Mouse (Mus musculus): ENCODE data around the gene Rab3c. TPM values are rescaled to one million over a fixed set of nuclear protein-coding genes. Genes with fewer than 3 reads are reported as not detected.

The Rab3c gene
- polyA plus RNA-seq, 1 experiment, result 0.71 TPM

- DNase-seq (ENCODE audit: low read depth, low spot score), result no peak
- WGBS, result 82% methylated on average over 3 of the region's 3 CpGs
Observed at GRCm38 (mm10) chr13:110038521-110038920, 242.3 kb downstream of the Rab3c start.

GRCm38 (mm10) chr13:110034885-110035284 is 245.9 kb downstream of the Rab3c start:
- DNase-seq (ENCODE audit: low read depth, low spot score), result no peak
- 77% methylated on average over 6 of the region's 6 CpGs for WGBS

GRCm38 (mm10) chr13:110034041-110034440 is 246.8 kb downstream of the Rab3c start:
- no peak for DNase-seq (ENCODE audit: low read depth, low spot score)
- WGBS, result 31% methylated on average over 7 of the region's 7 CpGs

- 13% methylated on average over 6 of the region's 6 CpGs for WGBS
- DNase-seq (ENCODE audit: low read depth, low spot score), result no peak
Observed at GRCm38 (mm10) chr13:110031886-110032285, 248.9 kb downstream of the Rab3c start.

- WGBS, result 72% methylated on average over 8 of the region's 8 CpGs
- DNase-seq (ENCODE audit: low read depth, low spot score), result no peak
Observed at GRCm38 (mm10) chr13:110031061-110031460, 249.7 kb downstream of the Rab3c start.

GRCm38 (mm10) chr13:110024381-110025161 is 256.2 kb downstream of the Rab3c start:
- WGBS, result 80% methylated on average over 10 of the region's 10 CpGs
- no peak for DNase-seq (ENCODE audit: low read depth, low spot score)

GRCm38 (mm10) chr13:110023031-110023430 is 257.8 kb downstream of the Rab3c start:
- DNase-seq (ENCODE audit: low read depth, low spot score), result no peak

GRCm38 (mm10) chr13:110019774-110020173 is 261.0 kb downstream of the Rab3c start:
- DNase-seq (ENCODE audit: low read depth, low spot score), result no peak
- 66% methylated on average over 9 of the region's 9 CpGs for WGBS

More at GRCm38 (mm10) chr13:110023031-110023430, 257.8 kb downstream of the Rab3c start:
- WGBS, result 76% methylated on average over 5 of the region's 5 CpGs

- DNase-seq (ENCODE audit: low read depth, low spot score), result no peak
- 10% methylated on average over 20 of the region's 20 CpGs for WGBS
Observed at GRCm38 (mm10) chr13:110018941-110019743, 261.7 kb downstream of the Rab3c start.

GRCm38 (mm10) chr13:110018431-110018901 is 262.3 kb downstream of the Rab3c start:
- peak; percentile 39 for DNase-seq (ENCODE audit: low read depth, low spot score)
- WGBS, result 1% methylated on average over 17 of the region's 17 CpGs

- DNase-seq (ENCODE audit: low read depth, low spot score), result no peak
- WGBS, result 90% methylated on average over 4 of the region's 4 CpGs
Observed at GRCm38 (mm10) chr13:110012029-110012428, 268.8 kb downstream of the Rab3c start.

- 84% methylated on average over 6 of the region's 6 CpGs for WGBS
- no peak for DNase-seq (ENCODE audit: low read depth, low spot score)
Observed at GRCm38 (mm10) chr13:110010876-110011275, 269.9 kb downstream of the Rab3c start.

- no peak for DNase-seq (ENCODE audit: low read depth, low spot score)
- WGBS, result 89% methylated on average over 8 of the region's 8 CpGs
Observed at GRCm38 (mm10) chr13:110008539-110008938, 272.3 kb downstream of the Rab3c start.

- DNase-seq (ENCODE audit: low read depth, low spot score), result no peak
- WGBS, result 38% methylated on average over 21 of the region's 21 CpGs
Observed at GRCm38 (mm10) chr13:110006106-110006781, 274.6 kb downstream of the Rab3c start.

Other genes with a start within 250 kb of the Rab3c start
- gene Gapt, start 76.2 kb upstream of the Rab3c start, polyA plus RNA-seq (2012; rRNA removed), result 0.51 and 0.58 TPM in 2 replicates
- 3.0 and 4.1 TPM in 2 replicates for gene Plk2, start 114.0 kb upstream of the Rab3c start, polyA plus RNA-seq (2012; rRNA removed)

Measured in large intestine, adult 2 months (tissue).